Mouse (Mus musculus) C2C12 (cell line): ENCODE results near the gene Spg21.

ENCODE experiments used
- CTCF ChIP-seq: IDR thresholded peaks from one replicate; pipeline ENCODE4 v1.5.1; 2011; ENCODE audit not compliant: control insufficient read depth, insufficient read depth, insufficient read length
- FOSL1 ChIP-seq: IDR thresholded peaks from one replicate; pipeline ENCODE4 v1.8.0; 2011; ENCODE audit warnings: mild to moderate bottlenecking, low read length; ENCODE audit not compliant: poor library complexity, insufficient read depth, severe bottlenecking
- MAX ChIP-seq: IDR thresholded peaks from one replicate; pipeline ENCODE4 v1.6.1; 2011; ENCODE audit warnings: mild to moderate bottlenecking, control low read depth
- MYOG ChIP-seq: IDR thresholded peaks from one replicate; pipeline ENCODE4 v1.6.1; 2011; ENCODE audit not compliant: control insufficient read depth, insufficient read length; ENCODE audit errors: extremely low read depth
- USF1 ChIP-seq: IDR thresholded peaks from one replicate; pipeline ENCODE4 v1.6.1; 2011; ENCODE audit warnings: low read depth, mild to moderate bottlenecking, control low read depth, moderate library complexity

GRCm38 (mm10) chr9:65520505-65520876 is 59.7 kb downstream of the Spg21 start:
- TF ChIP-seq CTCF (no peak), MYOG (no peak), FOSL1 (no peak), MAX (no peak), USF1 (no peak)
